Mouse (Mus musculus) myocyte (in vitro differentiated cells): Measurements from ENCODE around the gene Nt5c.

Experiments used
- CEBPB ChIP-seq: IDR thresholded peaks from 2 replicates; pipeline ENCODE4 v1.6.1; 2011; ENCODE audit warnings: mild to moderate bottlenecking, moderate library complexity; ENCODE audit not compliant: poor library complexity, insufficient read depth, severe bottlenecking
- E2F4 ChIP-seq: IDR thresholded peaks from one replicate; pipeline ENCODE4 v1.6.1; 2011; ENCODE audit warnings: mild to moderate bottlenecking, control low read depth, moderate library complexity; ENCODE audit not compliant: insufficient read depth
- MAX ChIP-seq: IDR thresholded peaks from one replicate; pipeline ENCODE4 v1.6.1; 2011; ENCODE audit warnings: low read depth, mild to moderate bottlenecking, control low read depth
- MYOD1 ChIP-seq, 3 experiments: IDR thresholded peaks; one replicate each; pipeline ENCODE4 v1.6.1; 2011; ENCODE audit warnings: control low read depth in 2 of 3, low read depth in 2 of 3, mild to moderate bottlenecking in 2 of 3, moderate library complexity in 1 of 3; ENCODE audit not compliant: insufficient read length in 2 of 3, control insufficient read depth in 1 of 3
- MYOG ChIP-seq, 3 experiments: IDR thresholded peaks; one replicate each; pipeline ENCODE4 v1.6.1; 2011; ENCODE audit warnings: control low read depth in 2 of 3, low read depth in 2 of 3, mild to moderate bottlenecking in 2 of 3; ENCODE audit not compliant: insufficient read length in 2 of 3, control insufficient read depth in 1 of 3, insufficient read depth in 1 of 3
- POLR2A ChIP-seq: IDR thresholded peaks from one replicate; pipeline ENCODE4 v1.6.1; 2011; ENCODE audit warnings: low read depth, mild to moderate bottlenecking, control low read depth, moderate library complexity; ENCODE audit not compliant: insufficient read length
- POLR2AphosphoS2 ChIP-seq: IDR thresholded peaks from one replicate; pipeline ENCODE4 v1.6.1; 2011; ENCODE audit warnings: low read depth, control low read depth; ENCODE audit not compliant: insufficient read length
- REST ChIP-seq: IDR thresholded peaks from one replicate; pipeline ENCODE4 v1.6.1; 2011; ENCODE audit warnings: mild to moderate bottlenecking, control low read depth, moderate library complexity; ENCODE audit not compliant: insufficient read depth, insufficient read length
- TCF12 ChIP-seq: IDR thresholded peaks from one replicate; pipeline ENCODE4 v1.6.1; 2011; ENCODE audit warnings: mild to moderate bottlenecking, control low read depth; ENCODE audit not compliant: poor library complexity, insufficient read depth, severe bottlenecking
- USF1 ChIP-seq: IDR thresholded peaks from one replicate; pipeline ENCODE4 v1.6.1; 2011; ENCODE audit warnings: low read depth, mild to moderate bottlenecking, control low read depth, moderate library complexity

DNA sequence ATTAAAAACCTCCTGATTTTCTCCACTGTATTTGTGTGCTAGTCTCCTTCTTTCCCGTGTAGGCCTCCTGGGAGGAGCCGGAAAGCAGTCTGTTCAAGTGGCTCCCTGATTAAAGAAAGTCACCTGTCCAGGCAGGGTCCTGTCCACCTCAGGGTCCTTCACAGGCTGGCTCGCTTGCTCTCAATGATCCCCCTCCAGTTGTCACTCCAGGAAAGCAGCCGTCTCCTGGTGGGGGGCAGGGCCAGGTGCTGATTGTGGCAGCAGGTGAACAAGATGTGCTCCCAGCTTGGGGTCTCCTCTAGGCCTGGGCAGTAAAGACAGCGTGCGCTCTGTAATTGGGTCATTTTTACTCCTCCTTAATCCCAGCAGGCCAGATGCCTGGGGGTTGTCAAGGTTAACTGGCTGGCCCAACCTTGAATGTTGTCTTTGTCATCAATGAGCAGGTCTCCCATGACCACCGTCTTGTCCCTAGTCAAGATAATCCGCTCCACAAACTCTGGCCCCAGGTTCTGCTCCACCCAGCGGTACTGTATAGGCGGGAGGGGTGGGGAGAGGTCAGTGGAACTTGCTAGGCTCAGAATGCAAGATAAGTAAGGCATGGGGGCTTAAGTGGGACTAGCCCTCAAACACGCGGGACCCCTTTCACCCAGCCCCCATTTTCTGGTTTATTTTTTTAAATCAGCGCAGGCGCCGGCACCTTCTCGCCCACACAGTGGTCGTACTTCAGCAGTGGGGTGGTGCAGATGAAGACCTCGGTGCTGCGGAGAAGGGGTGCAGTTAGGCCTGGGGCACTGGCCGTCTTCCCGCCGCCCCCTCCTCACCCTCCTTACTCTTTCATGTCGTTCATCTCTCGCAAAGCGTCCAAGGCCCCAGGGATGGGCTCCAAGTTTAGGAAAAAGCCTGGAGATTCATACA, 964 bp downstream of the Nt5c start:
- TF ChIP-seq MYOD1 (IDR thresholded peaks at IDR 0.05; ENCODE audit: control insufficient read depth in 1 of 3, insufficient read length in 2 of 3, low read depth in 2 of 3) (no peak), POLR2AphosphoS2 (no peak), POLR2A (no peak), MYOG (IDR thresholded peaks at IDR 0.05; ENCODE audit: control insufficient read depth in 1 of 3, insufficient read depth in 1 of 3, insufficient read length in 2 of 3, low read depth in 2 of 3) (no peak), USF1 (no peak), TCF12 (no peak), MAX (no peak), REST (no peak), CEBPB (no peak), E2F4 (no peak)
